Mouse (Mus musculus) gastrocnemius, postnatal 36 days (tissue): ENCODE results near the gene Tor4a. TPM values are rescaled to one million over a fixed set of nuclear protein-coding genes. Genes with fewer than 3 reads are reported as not detected.

ENCODE experiments used
- DNase-seq, 2 experiments: peaks; one replicate each; pipeline ENCODE4 v3.0.0; 2022
- intact Hi-C: fragments of 180-260 bp; cut with DNase I; formaldehyde crosslinking; loops from one replicate; pipeline ENCODE4 v1.15.1; 2025
- total RNA-seq, 2 experiments: library from RNA; stranded (reverse); gene quantifications; 2 replicates each; pipeline ENCODE4 v1.2.3; 2021

Gene Tor4a
- total RNA-seq, 2 experiments from 2014 or later, result 0.54 to 1.2 TPM

- intact Hi-C loops, result loop anchor here (2.0 to 5.0 kb wide), 2 partner anchors 78 to 101 kb away; partner anchors contain the start of genes Anapc2 and Ssna1
- no peak for DNase-seq
Measured at GRCm38 (mm10) chr2:25194006-25194405, 2.7 kb downstream of the Tor4a start.

DNA sequence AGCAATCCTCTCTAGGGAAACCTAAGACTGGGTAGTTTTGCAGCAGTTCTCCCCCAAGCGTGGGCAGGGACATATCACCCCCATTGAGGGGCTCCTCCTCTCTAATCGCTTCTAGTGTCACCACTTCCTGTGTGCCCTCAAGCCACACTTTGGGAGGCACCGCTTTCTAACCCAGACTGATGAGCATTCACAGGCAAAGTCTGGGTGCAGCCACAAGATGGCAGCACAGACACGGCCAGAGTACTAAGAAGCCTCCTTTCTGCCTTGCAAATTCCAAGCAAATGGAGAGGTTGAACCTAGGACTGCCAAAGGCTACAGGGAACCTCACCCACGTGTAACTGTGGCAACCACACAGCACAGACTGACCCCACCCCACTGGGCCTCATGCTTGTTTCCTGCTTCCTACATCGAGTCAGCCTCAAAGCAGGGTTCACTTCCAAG, 3.3 kb downstream of the Tor4a start:
- peak; percentile 79 to 84 for DNase-seq
- intact Hi-C loops, result loop anchor here (1.0 to 5.0 kb wide), 2 partner anchors 35 to 79 kb away; partner anchors contain the start of genes Anapc2 and Ssna1

DNA sequence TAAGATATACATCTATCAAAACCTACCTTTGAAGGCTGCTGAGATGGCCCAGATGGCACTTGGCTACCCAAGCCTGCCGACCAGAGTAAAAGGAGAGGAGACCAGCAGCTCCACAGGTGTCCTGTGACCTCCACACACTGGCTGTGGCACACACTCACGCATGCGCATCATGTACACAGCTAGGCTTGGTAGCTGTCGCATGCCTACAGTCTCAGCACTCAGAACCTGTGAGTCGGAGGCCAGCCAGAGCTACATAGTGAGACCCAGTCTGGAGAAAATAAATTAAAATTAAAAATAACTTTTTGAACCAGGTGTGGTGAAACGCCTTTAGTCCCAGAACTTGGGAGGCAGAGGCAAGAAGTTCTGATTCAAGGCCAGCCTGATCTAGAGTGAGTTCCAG, 8.8 kb downstream of the Tor4a start:
- intact Hi-C loops, result loop anchor here (2.0 kb wide), 1 partner anchor 59 kb away; no protein-coding TSS in a partner anchor
- DNase-seq, result no peak

GRCm38 (mm10) chr2:25186575-25186930, 10.1 kb downstream of the Tor4a start:
- no peak for DNase-seq
- intact Hi-C loops, result loop anchor here (2.0 kb wide), 1 partner anchor 58 kb away; no protein-coding TSS in a partner anchor

DNA sequence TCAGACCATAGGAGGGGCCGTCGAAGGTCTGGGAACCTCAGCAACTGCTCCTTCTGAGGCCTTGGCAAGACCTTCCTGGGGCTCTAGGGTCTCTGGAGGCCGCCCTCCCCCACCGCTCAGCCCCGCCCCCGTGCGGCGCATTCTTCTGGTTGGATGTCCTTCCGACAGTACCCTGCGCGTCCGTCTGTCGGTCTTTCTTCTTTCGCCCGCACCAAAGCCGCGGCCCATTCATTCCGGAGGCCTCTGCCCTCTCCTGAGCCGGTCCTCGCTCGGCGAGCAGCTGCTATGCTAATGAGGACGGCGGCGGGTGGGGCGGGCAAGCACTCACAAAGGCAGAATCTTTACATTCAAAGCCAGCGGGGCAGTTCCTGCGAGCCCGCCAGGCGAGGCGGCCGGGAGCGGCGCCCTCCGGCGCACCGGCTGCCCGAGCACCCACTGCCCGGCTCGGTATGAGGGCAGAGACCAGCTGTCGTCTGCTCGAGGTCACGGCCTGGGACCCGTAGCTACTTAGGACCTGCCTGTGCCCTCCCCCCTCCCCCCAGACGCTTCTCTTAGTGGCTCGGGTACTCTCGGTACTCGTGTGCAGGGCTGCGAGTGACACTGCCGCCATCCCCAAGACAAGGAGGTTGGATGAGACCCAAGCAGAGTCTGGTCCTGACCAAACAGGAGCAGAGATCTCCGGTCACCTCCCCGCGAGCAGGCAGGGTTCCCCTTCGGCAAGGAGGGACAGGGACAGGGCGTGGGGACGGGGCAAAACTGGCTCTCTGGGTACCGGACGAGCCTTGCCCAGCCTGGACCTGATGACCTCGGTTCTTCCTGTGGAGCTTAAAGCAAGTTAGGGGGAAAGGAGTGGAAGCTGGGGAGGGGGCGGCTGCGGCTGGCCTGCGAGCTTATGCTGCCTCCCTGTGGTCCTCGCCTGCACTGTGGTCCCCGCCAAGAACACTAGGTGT, 10.8 kb downstream of the Tor4a start:
- DNase-seq, result no peak
- intact Hi-C loops, result loop anchor here (2.0 kb wide), 1 partner anchor 57 kb away; no protein-coding TSS in a partner anchor

DNA sequence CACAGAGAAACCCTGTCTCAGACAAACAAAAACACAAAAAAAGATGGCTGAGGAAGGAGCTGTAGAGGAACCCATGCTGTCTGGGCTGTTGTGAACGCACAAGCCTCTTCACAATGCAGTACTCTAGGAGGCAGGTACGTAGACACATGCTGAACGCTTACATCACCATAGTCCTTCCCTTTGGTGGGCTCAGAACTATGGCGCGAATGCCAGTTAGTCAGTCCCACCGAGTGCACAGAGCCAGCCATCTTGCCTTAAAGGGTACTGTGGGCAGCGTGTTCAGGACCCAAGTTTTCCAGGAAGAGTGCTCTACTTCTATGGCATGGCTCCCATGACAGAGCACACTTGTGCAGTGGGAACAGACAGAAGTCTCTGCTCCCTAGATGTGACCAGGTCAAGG, 12.2 kb downstream of the Tor4a start:
- intact Hi-C loops, result no loop called here
- no peak for DNase-seq

- DNase-seq, result no peak
- intact Hi-C loops, result no loop called here
Measured at GRCm38 (mm10) chr2:25183336-25183735, 13.3 kb downstream of the Tor4a start.

DNA sequence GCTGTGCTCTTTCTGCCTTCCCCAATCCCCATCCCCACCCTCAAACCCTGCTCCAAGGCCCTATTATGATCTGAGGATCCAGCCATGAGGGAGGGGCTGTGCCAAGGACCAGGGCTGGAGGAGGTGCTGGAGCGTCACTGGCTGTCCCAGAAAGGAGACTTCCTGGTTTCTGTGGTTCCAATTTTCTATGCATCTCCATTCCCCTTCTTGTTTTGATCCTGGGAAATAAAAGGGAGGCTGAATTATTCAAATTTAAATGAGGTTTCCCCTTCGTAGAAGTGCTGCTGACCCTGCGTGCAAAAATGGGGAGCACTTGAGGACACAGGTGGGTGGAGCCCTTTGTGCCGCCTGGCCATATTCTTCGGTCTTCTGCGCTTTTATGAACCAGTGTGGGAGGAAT, 14.0 kb downstream of the Tor4a start:
- no peak for DNase-seq
- intact Hi-C loops, result no loop called here

DNA sequence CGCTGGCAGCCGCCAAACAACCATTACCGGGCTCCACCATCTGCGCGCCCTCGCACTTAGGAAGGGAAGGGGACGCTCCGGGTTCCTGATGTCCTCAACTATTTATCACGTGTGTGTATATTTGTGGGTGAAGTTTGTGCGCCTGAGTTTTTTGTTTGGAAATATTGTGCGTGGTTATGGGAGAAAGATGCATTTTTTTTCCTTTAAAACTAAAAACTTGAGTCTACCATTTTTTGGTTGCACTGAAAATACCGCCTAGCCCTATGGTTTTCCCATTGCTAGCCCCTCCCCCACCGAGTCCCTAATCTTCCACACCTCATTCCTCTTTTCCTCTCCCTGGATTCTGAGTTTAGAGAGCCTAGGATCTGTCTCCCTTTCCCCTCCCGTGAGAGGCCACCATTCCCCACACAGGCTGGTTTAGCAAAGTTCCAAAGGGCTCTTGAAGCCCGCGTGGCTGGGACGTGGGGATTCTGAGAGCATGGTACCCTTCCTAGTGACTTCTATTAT, 14.7 kb downstream of the Tor4a start:
- intact Hi-C loops, result no loop called here
- no peak for DNase-seq

DNA sequence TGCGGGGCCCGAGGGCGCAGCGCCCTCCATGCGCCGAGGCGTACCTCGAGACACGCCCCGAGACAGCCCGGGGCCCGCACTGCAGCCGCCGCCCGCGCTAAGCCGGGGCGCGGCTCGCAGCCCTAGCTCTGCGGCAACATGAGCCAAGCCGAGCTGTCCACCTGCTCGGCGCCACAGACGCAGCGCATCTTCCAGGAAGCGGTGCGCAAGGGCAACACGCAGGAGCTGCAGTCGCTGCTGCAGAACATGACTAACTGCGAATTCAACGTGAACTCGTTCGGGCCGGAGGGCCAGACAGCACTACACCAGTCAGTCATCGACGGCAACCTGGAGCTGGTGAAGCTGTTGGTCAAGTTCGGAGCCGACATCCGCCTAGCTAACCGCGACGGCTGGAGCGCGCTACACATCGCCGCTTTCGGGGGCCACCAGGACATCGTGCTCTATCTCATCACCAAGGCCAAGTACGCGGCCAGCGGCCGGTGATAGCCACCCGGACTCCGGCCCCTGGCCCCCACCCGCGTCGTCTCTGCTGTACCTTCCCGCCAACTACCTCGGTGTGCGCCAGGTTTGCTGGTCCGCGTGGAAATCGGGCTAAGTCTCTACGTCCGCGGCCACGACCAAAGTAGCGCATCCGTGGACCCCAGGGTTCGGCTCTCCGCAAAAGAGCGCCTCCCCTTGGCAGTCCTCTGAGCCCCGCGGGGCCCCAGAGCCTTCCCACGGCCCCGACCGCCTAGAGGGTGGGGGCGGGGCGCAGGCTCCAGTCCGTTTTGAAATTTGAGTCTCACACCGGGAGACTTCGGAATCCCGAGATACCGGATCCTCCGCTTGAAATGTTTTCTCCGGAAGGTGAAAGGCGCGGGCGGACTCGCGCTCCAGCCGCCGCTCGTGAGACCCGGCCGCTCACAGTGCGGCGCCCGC, 15.5 kb downstream of the Tor4a start:
- intact Hi-C loops, result no loop called here
- no peak for DNase-seq

DNA sequence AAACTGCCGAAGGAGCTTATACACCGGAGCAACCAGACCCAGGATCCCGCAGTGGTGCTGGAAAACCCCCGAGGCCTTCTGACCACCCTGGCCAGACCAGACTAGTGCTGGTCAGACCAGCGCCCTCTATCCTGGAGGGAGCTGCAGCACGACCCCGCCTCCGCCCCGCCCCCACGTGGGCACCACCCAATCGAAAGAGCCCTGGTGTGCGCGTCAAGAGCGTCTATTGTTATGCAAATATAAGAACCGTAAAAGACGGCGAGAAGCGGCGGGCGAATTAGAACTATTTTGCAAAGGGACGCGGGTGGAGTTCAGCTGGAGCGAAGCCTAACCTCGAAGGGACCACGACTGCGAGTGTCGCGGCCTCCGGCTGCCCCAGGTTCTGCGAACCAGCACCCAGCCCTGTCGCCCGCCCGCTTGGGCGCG, 16.2 kb downstream of the Tor4a start, which contains the start of gene Nrarp:
Gene Nrarp (plus strand): TSS at position 281 of the 426 bp plus-strand sequence.
- peak; percentile 82 to 89 for DNase-seq
- intact Hi-C loops, result no loop called here

- no peak for DNase-seq
Measured at GRCm38 (mm10) chr2:25179566-25180217, 17.0 kb downstream of the Tor4a start.

DNA sequence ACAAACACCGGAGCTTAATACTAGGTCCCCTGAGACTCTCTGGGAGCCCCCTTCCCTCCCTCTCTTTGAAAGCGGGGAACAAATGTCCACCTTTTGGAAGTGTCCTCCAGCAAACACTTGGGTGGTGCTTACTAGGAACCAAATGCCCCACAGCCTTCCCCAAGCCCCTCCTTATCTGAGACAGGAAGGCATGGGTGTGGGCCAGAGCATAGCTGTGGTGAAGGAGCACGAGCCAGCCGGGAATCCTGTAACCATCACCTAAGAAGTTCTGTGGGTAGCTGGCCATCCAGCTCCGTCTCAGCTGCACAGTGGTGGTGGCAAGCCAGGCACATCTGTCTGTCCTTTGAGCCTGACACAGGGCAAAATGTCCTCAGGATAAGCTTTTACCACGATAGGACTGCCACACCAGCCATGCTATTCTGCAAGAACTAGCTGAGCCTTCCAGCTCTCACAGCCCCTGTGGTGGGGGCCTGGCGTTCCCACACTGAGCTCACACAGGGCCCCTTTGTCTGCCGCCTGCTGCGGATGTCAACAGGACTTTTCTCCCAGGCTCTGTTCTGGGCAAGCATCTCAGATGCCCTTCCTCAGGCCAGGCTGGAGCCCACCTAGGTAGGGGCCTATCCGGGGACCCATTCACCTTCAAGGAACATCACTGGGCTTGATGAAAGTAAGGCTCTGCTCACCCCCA, 18.3 kb downstream of the Tor4a start:
- no peak for DNase-seq
- intact Hi-C loops, result no loop called here

More at GRCm38 (mm10) chr2:25179566-25180217, 17.0 kb downstream of the Tor4a start:
- intact Hi-C loops, result no loop called here

GRCm38 (mm10) chr2:25177685-25178084, 19.0 kb downstream of the Tor4a start:
- intact Hi-C loops, result no loop called here
- no peak for DNase-seq

GRCm38 (mm10) chr2:25177076-25177475, 19.6 kb downstream of the Tor4a start:
- intact Hi-C loops, result no loop called here
- DNase-seq, result no peak

GRCm38 (mm10) chr2:25176573-25176972, 20.1 kb downstream of the Tor4a start:
- intact Hi-C loops, result no loop called here
- no peak for DNase-seq

- DNase-seq, result no peak
- intact Hi-C loops, result no loop called here
Measured at GRCm38 (mm10) chr2:25175690-25176078, 21.0 kb downstream of the Tor4a start.

DNA sequence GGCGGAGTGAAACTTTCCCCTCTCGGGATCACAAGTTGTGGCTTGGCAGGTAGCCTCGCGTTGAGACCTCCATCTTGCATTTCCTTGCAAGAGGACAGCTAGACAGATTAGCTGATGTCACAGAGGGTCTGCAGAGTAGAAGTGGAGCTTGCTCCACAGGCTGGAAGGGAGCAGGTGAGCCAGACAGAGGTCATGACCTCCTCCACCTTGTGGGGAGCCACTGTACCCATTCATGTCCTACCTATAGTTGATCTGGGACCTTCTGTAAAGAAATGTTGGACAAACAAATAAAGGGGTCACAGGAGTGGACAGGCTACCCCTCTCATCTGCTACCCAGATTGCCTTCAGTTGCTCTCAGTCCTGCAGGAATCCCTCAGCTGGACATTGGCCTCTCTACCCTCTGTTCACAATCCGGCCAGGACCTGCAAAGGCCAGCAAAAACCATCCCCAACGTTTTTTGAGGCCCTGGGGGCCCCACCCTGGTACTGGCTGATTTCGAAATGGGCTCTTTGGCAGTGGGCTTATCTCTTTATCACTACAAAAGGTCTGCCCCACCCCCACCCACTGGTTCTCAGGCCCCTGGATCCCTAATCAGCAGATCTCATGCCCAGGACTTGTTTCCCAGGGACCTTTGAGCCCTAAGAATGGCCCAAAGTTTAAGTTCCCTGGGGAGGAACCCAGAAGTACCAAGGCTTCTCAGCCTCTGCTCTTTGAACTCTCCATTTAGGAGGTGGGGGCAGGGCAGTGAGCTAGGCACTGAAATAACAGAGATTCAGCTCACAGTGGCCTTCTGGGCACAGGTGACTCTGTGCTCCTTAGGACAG, 21.6 kb downstream of the Tor4a start:
- no peak for DNase-seq
- intact Hi-C loops, result no loop called here
